Mouse (Mus musculus) left cerebral cortex, adult 8-10 months (tissue): ENCODE data around the gene Il25. TPM values are rescaled to one million over a fixed set of nuclear protein-coding genes. Genes with fewer than 3 reads are reported as not detected.
"Not testable (repeated sequence)": the region's sequence is repeated elsewhere in the genome, so short reads cannot be mapped to it uniquely, and the experiment has no call there.

Experiments used
- DNase-seq, 2 experiments: peaks; one replicate each; pipeline ENCODE4 v3.0.0; 2022; ENCODE audit warnings: low spot score in 2 of 2
- total RNA-seq, 4 experiments: library from RNA; stranded (reverse); gene quantifications; 2 replicates each; pipeline ENCODE4 v1.2.4; 2022

The Il25 gene
- total RNA-seq, 4 experiments from 2014 or later = 0.53 TPM; not detected in 3

- no peak for DNase-seq
Measured at GRCm38 (mm10) chr14:54953664-54954206, 21.2 kb downstream of the Il25 start.

- DNase-seq = no peak
Measured at GRCm38 (mm10) chr14:54954474-54954873, 22.0 kb downstream of the Il25 start.

- DNase-seq = no peak
Measured at GRCm38 (mm10) chr14:54955481-54955880, 23.0 kb downstream of the Il25 start.

- no peak for DNase-seq
Measured at GRCm38 (mm10) chr14:54956533-54956932, 24.0 kb downstream of the Il25 start.

GRCm38 (mm10) chr14:54958503-54958902 lies 26.0 kb downstream of the Il25 start:
- DNase-seq = no peak

- no peak for DNase-seq
Measured at GRCm38 (mm10) chr14:54959197-54959596, 26.7 kb downstream of the Il25 start.

- DNase-seq = not testable (repeated sequence)
Measured at GRCm38 (mm10) chr14:54959853-54960613, 27.5 kb downstream of the Il25 start.

- DNase-seq = peak in 1 of 2 experiments; percentile 43
Measured at GRCm38 (mm10) chr14:54960769-54961168, 28.3 kb downstream of the Il25 start.

- no peak for DNase-seq
Measured at GRCm38 (mm10) chr14:54961487-54961886, 29.0 kb downstream of the Il25 start.

- no peak for DNase-seq
Measured at GRCm38 (mm10) chr14:54962714-54963113, 30.2 kb downstream of the Il25 start.

- no peak for DNase-seq
Measured at GRCm38 (mm10) chr14:54963727-54964126, 31.2 kb downstream of the Il25 start.

- DNase-seq = no peak
Measured at GRCm38 (mm10) chr14:54965044-54965443, 32.5 kb downstream of the Il25 start.

GRCm38 (mm10) chr14:54965631-54966030 lies 33.1 kb downstream of the Il25 start:
- DNase-seq = no peak

GRCm38 (mm10) chr14:54966320-54966977 lies 34.0 kb downstream of the Il25 start, which contains the start of gene Myh6:
Myh6 (minus strand) TSS chr14:54966927.
- DNase-seq = no peak

GRCm38 (mm10) chr14:54967874-54968273 lies 35.4 kb downstream of the Il25 start:
- no peak for DNase-seq

GRCm38 (mm10) chr14:54968344-54968743 lies 35.8 kb downstream of the Il25 start:
- no peak for DNase-seq

- not testable (repeated sequence) for DNase-seq
Measured at GRCm38 (mm10) chr14:54972786-54973185, 40.3 kb downstream of the Il25 start.

- DNase-seq = peak in 1 of 2 experiments; percentile 40
Measured at GRCm38 (mm10) chr14:54974068-54974791, 41.7 kb downstream of the Il25 start.

GRCm38 (mm10) chr14:54976633-54977032 lies 44.1 kb downstream of the Il25 start, which contains the start of gene Gm17428:
Gm17428 (plus strand) TSS chr14:54976933.
- DNase-seq = no peak

GRCm38 (mm10) chr14:54978664-54979063 lies 46.2 kb downstream of the Il25 start:
- no peak for DNase-seq

- DNase-seq = no peak
Measured at GRCm38 (mm10) chr14:54981934-54982333, 49.4 kb downstream of the Il25 start.
